Mouse (Mus musculus) cerebellum, adult 11 months (tissue): ENCODE results near the gene Sema3b.
A peak's percentile ranks its signal among the peaks of the same experiment; 100 is the strongest.

Experiments used
- DNase-seq: peaks from one replicate; pipeline ENCODE4 v3.0.0; 2022

Sema3b gene

GRCm38 (mm10) chr9:107632478-107632877 lies 23.4 kb upstream of the Sema3b start:
- peak; percentile 44 for DNase-seq

- DNase-seq: no peak
These were observed 22.8 kb upstream of the Sema3b start for GRCm38 (mm10) chr9:107631861-107632260.

- DNase-seq: no peak
These were observed 22.3 kb upstream of the Sema3b start for GRCm38 (mm10) chr9:107631311-107631826.

GRCm38 (mm10) chr9:107630576-107630975 lies 21.5 kb upstream of the Sema3b start:
- DNase-seq: no peak

GRCm38 (mm10) chr9:107629901-107630425 lies 20.9 kb upstream of the Sema3b start:
- DNase-seq: no peak

GRCm38 (mm10) chr9:107629411-107629730 lies 20.3 kb upstream of the Sema3b start:
- DNase-seq: no peak

GRCm38 (mm10) chr9:107628721-107629410 lies 19.8 kb upstream of the Sema3b start:
- DNase-seq: no peak

GRCm38 (mm10) chr9:107627387-107628255 lies 18.6 kb upstream of the Sema3b start:
- no peak for DNase-seq

- DNase-seq: peak; percentile 74
These were observed 17.8 kb upstream of the Sema3b start for GRCm38 (mm10) chr9:107626844-107627277.

- DNase-seq: no peak
These were observed 17.3 kb upstream of the Sema3b start for GRCm38 (mm10) chr9:107626158-107626843.

GRCm38 (mm10) chr9:107625351-107626128 lies 16.5 kb upstream of the Sema3b start:
- DNase-seq: no peak

GRCm38 (mm10) chr9:107624951-107625350 lies 15.9 kb upstream of the Sema3b start:
- no peak for DNase-seq

- no peak for DNase-seq
These were observed 15.5 kb upstream of the Sema3b start for GRCm38 (mm10) chr9:107624539-107624938.

- no peak for DNase-seq
These were observed 11.9 kb upstream of the Sema3b start for GRCm38 (mm10) chr9:107620954-107621353.

GRCm38 (mm10) chr9:107619546-107619879 lies 10.5 kb upstream of the Sema3b start:
- no peak for DNase-seq

GRCm38 (mm10) chr9:107618778-107619545 lies 9.9 kb upstream of the Sema3b start:
- DNase-seq: no peak

- no peak for DNase-seq
These were observed 9.1 kb upstream of the Sema3b start for GRCm38 (mm10) chr9:107618098-107618497.

- DNase-seq: no peak
These were observed 8.4 kb upstream of the Sema3b start for GRCm38 (mm10) chr9:107617461-107617860.

- no peak for DNase-seq
These were observed 6.0 kb upstream of the Sema3b start for GRCm38 (mm10) chr9:107615035-107615434.

GRCm38 (mm10) chr9:107612945-107613569 lies 4.0 kb upstream of the Sema3b start:
- DNase-seq: no peak
